Mouse (Mus musculus) forebrain, embryonic 16.5 days (tissue): ENCODE results near the gene Rftn1. TPM values are rescaled to one million over a fixed set of nuclear protein-coding genes. Genes with fewer than 3 reads are reported as not detected.

Experiments used
- ATAC-seq: fragments of 200-750 bp; cut with Nextera tagmentation; 2 replicates; pipeline ENCODE4 v1.8.0; 2017; ENCODE audit warnings: mild to moderate bottlenecking, moderate library complexity
- H3K27ac ChIP-seq: fragments of 300-500 bp; sonication (generic); 2 replicates; pipeline ENCODE4 v1.5.1; 2014; ENCODE audit warnings: low read length, control low read depth
- H3K27me3 ChIP-seq: fragments of 300-500 bp; sonication (generic); replicated peaks from 2 replicates; pipeline ENCODE4 v1.6.1; 2014; ENCODE audit warnings: low read length; ENCODE audit not compliant: control insufficient read depth, insufficient read depth
- H3K36me3 ChIP-seq: fragments of 300-500 bp; sonication (generic); 2 replicates; pipeline ENCODE4 v1.6.1; 2014; ENCODE audit not compliant: control insufficient read depth, insufficient read depth
- H3K4me1 ChIP-seq: fragments of 300-500 bp; sonication (generic); replicated peaks from 2 replicates; pipeline ENCODE4 v1.6.1; 2014; ENCODE audit warnings: low read length; ENCODE audit not compliant: control insufficient read depth, insufficient read depth
- H3K4me2 ChIP-seq: fragments of 300-500 bp; sonication (generic); 2 replicates; pipeline ENCODE4 v1.6.1; 2014; ENCODE audit warnings: mild to moderate bottlenecking, low read length, control low read depth
- H3K4me3 ChIP-seq: fragments of 300-500 bp; sonication (generic); replicated peaks from 2 replicates; pipeline ENCODE4 v1.5.1; 2014; ENCODE audit warnings: mild to moderate bottlenecking, low read length, control low read depth
- H3K9ac ChIP-seq: fragments of 300-500 bp; sonication (generic); replicated peaks from 2 replicates; pipeline ENCODE4 v1.6.1; 2014; ENCODE audit warnings: low read depth, low read length, control low read depth
- H3K9me3 ChIP-seq: fragments of 300-500 bp; sonication (generic); 2 replicates; pipeline ENCODE4 v1.6.1; 2016; ENCODE audit warnings: low read length; ENCODE audit not compliant: control insufficient read depth
- WGBS: fragments of 180-500 bp; shearing (Covaris S2); extraction: QIAGEN DNeasy Blood & Tissue Kit; methylation state at CpG from one replicate; pipeline ENCODE4 v1.1.7; 2014; 5-methylcytosine and 5-hydroxymethylcytosine counted together
- polyA plus RNA-seq: library from polyadenylated mRNA; unstranded; fragments of >200 nt; fragmentation: Nextera tagmentation; extraction: Ambion mirVana; gene quantifications from 2 replicates; pipeline ENCODE4 v1.2.1, GENCODE M21; 2015

The Rftn1 gene
- polyA plus RNA-seq, 1 experiment from 2014 or later = 24.6 TPM

DNA sequence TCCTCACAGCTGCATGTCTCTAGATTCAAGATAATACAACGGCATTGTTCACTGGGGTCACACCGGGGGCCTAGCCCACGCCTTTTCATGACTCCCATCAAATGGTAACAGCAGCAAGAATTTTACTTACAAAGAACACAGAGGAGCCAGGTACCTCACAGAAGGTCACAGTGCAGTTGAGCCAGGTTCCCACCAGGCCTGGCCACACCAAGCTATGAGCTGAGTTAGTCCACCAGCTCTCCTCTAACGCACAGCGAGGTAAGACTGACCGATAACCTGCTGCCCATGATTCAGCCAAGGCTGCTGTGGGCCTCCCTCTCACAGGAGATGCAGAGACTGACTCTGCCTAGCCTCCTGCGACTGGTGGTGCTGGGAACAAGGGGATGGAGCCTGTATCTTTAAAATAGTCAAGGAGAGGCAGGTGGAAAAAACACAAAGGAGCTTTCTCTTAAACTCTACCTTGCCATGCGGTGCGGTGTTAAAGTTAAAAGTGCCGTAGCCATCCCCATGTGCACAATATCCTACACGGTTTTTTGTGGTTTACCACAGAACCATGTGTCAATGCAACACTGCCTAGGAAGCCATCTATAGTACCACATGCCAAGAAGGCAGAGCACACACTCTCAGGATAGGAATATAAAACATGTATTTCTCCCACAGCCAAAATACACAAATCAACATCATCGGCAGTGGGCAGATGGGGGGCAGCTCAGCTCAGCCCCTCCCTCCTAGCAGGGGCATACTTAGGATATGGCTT, 42.5 kb downstream of the Rftn1 start:
- no peaks in the 10 kb centered on the region for H3K27me3 ChIP-seq
- H3K4me3 ChIP-seq = no peak overlapping the region
- peaks cover 19% of the 10 kb centered on the region for H3K4me1 ChIP-seq
- no peaks in the 10 kb centered on the region for H3K9me3 ChIP-seq
- ATAC-seq = no peak
- no peak overlapping the region for H3K4me2 ChIP-seq
- no peaks in the 10 kb centered on the region for H3K36me3 ChIP-seq
- H3K9ac ChIP-seq = no peak overlapping the region
- no peak overlapping the region for H3K27ac ChIP-seq
- WGBS = 91% methylated on average over 12 of the region's 12 CpGs

DNA sequence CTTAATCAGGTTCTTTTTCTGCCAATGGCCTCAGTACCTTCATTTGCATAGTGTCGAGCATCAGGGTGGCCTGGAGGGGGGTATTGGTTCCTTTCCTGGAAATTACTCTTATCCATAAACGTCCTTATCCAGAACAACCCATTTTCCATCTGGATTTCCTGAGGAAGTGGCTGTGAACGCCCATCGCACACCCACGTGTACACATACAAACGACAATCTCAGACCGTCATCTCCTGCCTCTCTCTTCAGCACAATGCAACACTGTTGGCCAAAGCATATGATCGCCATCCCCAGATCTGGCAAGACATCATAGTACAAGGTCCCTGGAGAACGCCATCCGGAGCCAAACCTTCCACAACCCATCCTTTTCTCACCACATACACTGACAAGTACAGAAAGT, 47.1 kb downstream of the Rftn1 start:
- Histone ChIP-seq H3K27me3 (no peaks in the 10 kb centered on the region), H3K27ac (no peak overlapping the region), H3K9me3 (no peaks in the 10 kb centered on the region), H3K4me2 (no peak overlapping the region), H3K4me1 (no peaks in the 10 kb centered on the region), H3K9ac (no peak overlapping the region), H3K4me3 (no peak overlapping the region), H3K36me3 (no peaks in the 10 kb centered on the region)
- WGBS = 92% methylated on average over 10 of the region's 10 CpGs
- no peak for ATAC-seq

DNA sequence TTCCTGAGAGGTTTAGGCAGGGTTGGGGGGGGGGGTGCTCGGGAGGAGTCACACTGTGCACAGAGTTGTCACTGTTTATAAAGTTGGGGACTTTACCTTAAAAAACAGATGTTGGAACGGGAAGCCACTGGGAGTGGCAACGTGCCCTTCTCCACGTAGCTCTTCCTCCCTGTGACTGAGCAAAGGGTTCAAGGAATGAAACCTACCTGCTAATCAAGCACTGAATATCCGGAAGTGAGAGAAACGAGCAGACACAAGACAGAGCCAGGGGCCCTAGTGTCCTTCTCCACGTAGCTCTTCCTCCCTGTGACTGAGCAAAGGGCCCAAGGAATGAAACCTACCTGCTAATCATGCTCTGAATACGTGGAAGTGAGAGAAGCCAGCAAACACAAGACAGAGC, 47.9 kb downstream of the Rftn1 start:
- 68% methylated on average over 8 of the region's 8 CpGs for WGBS
- no peaks in the 10 kb centered on the region for H3K36me3 ChIP-seq
- no peaks in the 10 kb centered on the region for H3K4me1 ChIP-seq
- H3K4me2 ChIP-seq = no peak overlapping the region
- H3K27ac ChIP-seq = no peak overlapping the region
- no peak for ATAC-seq
- H3K4me3 ChIP-seq = no peak overlapping the region
- H3K27me3 ChIP-seq = no peaks in the 10 kb centered on the region
- no peak overlapping the region for H3K9ac ChIP-seq
- H3K9me3 ChIP-seq = no peaks in the 10 kb centered on the region

DNA sequence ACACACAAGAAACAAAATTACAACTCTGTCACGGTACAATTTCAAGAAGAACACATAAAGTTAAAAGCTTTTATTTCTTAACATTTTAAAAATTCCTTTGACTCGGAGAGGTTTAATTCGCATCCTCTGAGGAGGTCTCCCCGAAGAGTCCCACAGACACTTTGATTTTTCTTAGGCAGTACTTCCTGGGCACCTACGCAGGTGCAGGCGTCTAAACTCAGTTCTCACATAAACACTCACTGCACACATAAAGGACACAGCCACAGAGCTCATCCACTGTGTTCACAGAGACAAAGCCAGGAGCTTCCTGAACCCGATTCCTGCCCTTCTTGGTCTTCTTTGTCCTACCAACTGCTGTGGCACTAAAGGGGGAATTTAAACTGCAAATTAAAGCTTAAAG, 48.3 kb downstream of the Rftn1 start:
- Histone ChIP-seq H3K4me1 (no peaks in the 10 kb centered on the region), H3K27ac (no peak overlapping the region), H3K36me3 (no peaks in the 10 kb centered on the region), H3K9ac (no peak overlapping the region), H3K9me3 (no peaks in the 10 kb centered on the region), H3K4me2 (no peak overlapping the region), H3K27me3 (no peaks in the 10 kb centered on the region), H3K4me3 (no peak overlapping the region)
- WGBS = 78% methylated on average over 7 of the region's 7 CpGs
- no peak for ATAC-seq

DNA sequence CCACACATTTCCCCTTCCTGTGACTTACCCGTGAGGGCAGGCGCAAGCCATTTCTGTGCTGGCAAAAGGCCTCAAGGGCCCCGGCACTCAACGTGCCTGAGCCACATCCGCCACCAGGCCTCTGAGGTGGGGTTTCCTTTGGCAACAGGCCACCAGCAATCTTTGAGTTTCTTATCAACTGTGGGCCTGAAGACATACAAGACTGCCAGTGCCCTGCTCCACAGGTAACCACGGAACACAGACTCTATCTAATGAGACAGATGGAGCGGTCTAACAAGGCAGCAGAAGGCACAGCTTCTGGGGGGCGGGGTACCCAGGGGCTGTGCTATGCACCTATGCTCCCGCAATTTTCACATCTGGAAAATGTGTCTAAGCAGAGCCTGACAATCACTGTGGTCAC, 54.4 kb downstream of the Rftn1 start:
- Histone ChIP-seq H3K27me3 (no peaks in the 10 kb centered on the region), H3K4me1 (no peaks in the 10 kb centered on the region), H3K9ac (no peak overlapping the region), H3K36me3 (no peaks in the 10 kb centered on the region), H3K4me2 (no peak overlapping the region), H3K9me3 (no peaks in the 10 kb centered on the region), H3K4me3 (no peak overlapping the region), H3K27ac (no peak overlapping the region)
- 70% methylated on average over 9 of the region's 9 CpGs for WGBS
- 0 out of 2 replicates have a peak, but pooled peaks have one; percentile 43 for ATAC-seq

DNA sequence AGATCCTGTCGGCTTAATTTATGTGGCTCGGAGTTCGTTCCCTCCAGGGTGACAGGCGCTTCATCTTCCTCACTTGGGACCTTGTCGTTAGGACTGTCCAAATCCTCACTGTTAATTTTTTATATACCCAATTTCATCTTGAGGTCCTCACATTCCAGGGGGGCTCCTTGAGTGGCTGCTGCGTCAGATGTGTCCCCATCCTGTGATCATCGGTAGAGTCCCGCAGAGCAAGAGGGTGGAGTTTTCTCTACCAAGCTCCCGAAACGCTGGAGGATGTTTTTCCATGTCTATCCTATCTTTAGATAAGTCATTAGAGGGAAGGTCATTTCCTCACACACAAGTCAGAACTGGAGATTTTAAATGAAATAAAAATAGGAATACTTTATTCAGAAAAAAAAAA, 55.0 kb downstream of the Rftn1 start:
- Histone ChIP-seq H3K4me2 (no peak overlapping the region), H3K27me3 (no peaks in the 10 kb centered on the region), H3K36me3 (no peaks in the 10 kb centered on the region), H3K9me3 (no peaks in the 10 kb centered on the region), H3K4me3 (no peak overlapping the region), H3K4me1 (no peaks in the 10 kb centered on the region), H3K9ac (no peak overlapping the region), H3K27ac (no peak overlapping the region)
- no peak for ATAC-seq
- 85% methylated on average over 10 of the region's 10 CpGs for WGBS

DNA sequence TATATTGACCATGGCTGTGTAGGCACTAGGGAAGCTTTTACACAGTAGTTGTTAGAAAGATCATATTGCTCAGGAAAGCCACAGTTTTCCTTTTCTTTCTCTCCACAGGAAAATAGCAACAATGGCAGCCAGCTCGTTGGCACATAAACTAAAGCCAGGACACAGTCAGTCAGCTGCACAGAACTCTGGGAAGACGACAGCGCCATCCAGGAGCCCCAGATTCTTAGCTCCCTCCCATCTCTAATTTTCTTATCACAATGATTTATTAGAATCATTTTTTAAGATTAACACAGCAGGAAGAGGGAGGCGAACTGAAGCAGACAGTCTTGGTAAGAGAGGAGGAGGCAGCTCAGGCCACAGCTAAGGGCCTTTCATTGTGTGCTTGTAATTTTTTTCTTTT, 58.8 kb downstream of the Rftn1 start:
- H3K9me3 ChIP-seq = no peaks in the 10 kb centered on the region
- ATAC-seq = no peak

DNA sequence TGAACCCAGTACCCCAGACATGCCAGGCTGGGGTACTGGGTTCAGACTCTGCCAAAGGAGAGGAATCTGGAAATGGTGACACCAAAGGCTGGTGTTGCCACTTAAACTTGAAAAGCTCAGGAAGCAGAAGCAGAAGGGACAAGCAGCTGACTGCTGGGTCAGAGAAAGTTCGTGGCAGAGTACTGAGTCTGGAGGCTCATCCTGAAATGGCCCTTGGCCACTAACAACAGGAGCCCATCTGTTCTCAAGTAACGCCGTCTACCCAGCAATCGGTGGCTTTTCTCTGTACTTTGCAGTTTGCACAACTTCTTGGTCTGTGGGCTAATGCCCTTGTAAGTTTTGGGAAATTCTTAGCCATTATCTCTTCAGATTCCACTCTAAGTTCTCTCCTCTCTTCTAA, 60.1 kb downstream of the Rftn1 start:
- no peaks in the 10 kb centered on the region for H3K27me3 ChIP-seq
- no peak overlapping the region for H3K4me3 ChIP-seq
- H3K4me2 ChIP-seq = no peak overlapping the region
- no peaks in the 10 kb centered on the region for H3K36me3 ChIP-seq
- no peak overlapping the region for H3K9ac ChIP-seq
- no peak for ATAC-seq
- 91% methylated on average over 4 of the region's 4 CpGs for WGBS
- no peaks in the 10 kb centered on the region for H3K9me3 ChIP-seq
- H3K27ac ChIP-seq = no peak overlapping the region
- H3K4me1 ChIP-seq = no peaks in the 10 kb centered on the region

More for the DNA sequence above, 58.8 kb downstream of the Rftn1 start:
- Histone ChIP-seq H3K4me3 (no peak overlapping the region), H3K36me3 (no peaks in the 10 kb centered on the region), H3K9ac (no peak overlapping the region), H3K27me3 (no peaks in the 10 kb centered on the region), H3K4me1 (no peaks in the 10 kb centered on the region), H3K27ac (no peak overlapping the region), H3K4me2 (no peak overlapping the region)
- WGBS = 54% methylated on average over 4 of the region's 4 CpGs

DNA sequence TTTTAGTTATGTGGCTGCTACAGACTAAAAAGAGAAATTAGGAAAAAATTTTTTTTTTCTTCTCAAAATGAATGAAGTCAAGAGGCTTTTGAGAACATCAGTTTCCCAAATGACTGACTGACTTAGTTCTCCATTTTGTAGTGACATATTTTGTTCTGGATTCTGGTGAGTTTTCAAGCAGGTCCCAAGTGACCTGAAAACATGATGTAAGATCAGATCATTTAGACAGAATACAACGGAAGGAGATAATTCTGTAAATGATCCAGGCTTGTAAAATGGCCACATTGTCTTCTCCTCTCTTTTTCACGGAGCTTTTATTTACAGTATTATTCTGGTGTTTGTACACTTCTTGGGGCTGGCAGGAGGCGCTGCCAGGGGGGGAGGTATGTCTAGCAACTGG, 62.1 kb downstream of the Rftn1 start:
- Histone ChIP-seq H3K4me3 (no peak overlapping the region), H3K9me3 (no peaks in the 10 kb centered on the region), H3K4me1 (no peaks in the 10 kb centered on the region), H3K27me3 (no peaks in the 10 kb centered on the region), H3K4me2 (no peak overlapping the region), H3K9ac (no peak overlapping the region), H3K36me3 (no peaks in the 10 kb centered on the region), H3K27ac (no peak overlapping the region)
- ATAC-seq = no peak
- WGBS = 31% methylated on average over 3 of the region's 3 CpGs
